Mouse (Mus musculus) MEL (cell line): Measurements from ENCODE around the gene Rassf3. TPM values are rescaled to one million over a fixed set of nuclear protein-coding genes. Genes with fewer than 3 reads are reported as not detected.

Experiments
- DNase-seq: peaks from one replicate; pipeline ENCODE4 v3.0.0; 2011; ENCODE audit warnings: low read depth, low spot score
- H3K27ac ChIP-seq: 2 replicates; pipeline ENCODE4 v1.5.1; 2012; ENCODE audit warnings: low read depth, mild to moderate bottlenecking, control low read depth, low read length, moderate library complexity; ENCODE audit not compliant: control insufficient read depth
- H3K27me3 ChIP-seq, 2 experiments: fragments of 150-350 bp in 1 of 2; sonication (generic) in 1 of 2; 2 replicates each; pipeline ENCODE4 v1.6.1; 2012; ENCODE audit warnings: low read length in 2 of 2, mild to moderate bottlenecking in 2 of 2, improper control_type of control experiment in 1 of 2, moderate library complexity in 1 of 2; ENCODE audit not compliant: insufficient read depth in 2 of 2, control insufficient read depth in 1 of 2
- H3K36me3 ChIP-seq, 2 experiments: 2 replicates each; pipeline ENCODE4 v1.6.1; 2012 to 2014; ENCODE audit warnings: low read length in 2 of 2, improper control_type of control experiment in 1 of 2, inconsistent platforms in 1 of 2, mild to moderate bottlenecking in 1 of 2; ENCODE audit not compliant: insufficient read depth in 2 of 2, control insufficient read depth in 1 of 2
- H3K4me1 ChIP-seq, 2 experiments: fragments of 150-350 bp in 1 of 2; sonication (generic) in 1 of 2; 2 replicates each; pipeline ENCODE4 v1.6.1; 2012; ENCODE audit warnings: low read length in 2 of 2, improper control_type of control experiment in 1 of 2, mild to moderate bottlenecking in 1 of 2; ENCODE audit not compliant: insufficient read depth in 2 of 2, control insufficient read depth in 1 of 2
- H3K4me3 ChIP-seq, 2 experiments: fragments of 150-350 bp in 1 of 2; sonication (generic) in 1 of 2; 2 replicates each; pipeline ENCODE4 v1.5.1; 2012; ENCODE audit warnings: low read depth in 2 of 2, low read length in 2 of 2, mild to moderate bottlenecking in 2 of 2, moderate library complexity in 2 of 2, control low read depth in 1 of 2, improper control_type of control experiment in 1 of 2; ENCODE audit not compliant: control insufficient read depth in 1 of 2, insufficient read depth in 1 of 2
- H3K79me2 ChIP-seq: 2 replicates; pipeline ENCODE4 v1.6.1; 2012; ENCODE audit warnings: mild to moderate bottlenecking, low read length, moderate library complexity; ENCODE audit not compliant: control insufficient read depth, poor library complexity, insufficient read depth
- H3K9ac ChIP-seq: 2 replicates; pipeline ENCODE4 v1.6.1; 2012; ENCODE audit warnings: low read depth, mild to moderate bottlenecking, control low read depth, low read length, moderate library complexity; ENCODE audit not compliant: control insufficient read depth, poor library complexity, severe bottlenecking
- H3K9me3 ChIP-seq: fragments of 150-350 bp; sonication (generic); replicated peaks from 2 replicates; pipeline ENCODE4 v1.6.1; 2012; ENCODE audit warnings: mild to moderate bottlenecking, low read length, improper control_type of control experiment, moderate library complexity; ENCODE audit not compliant: insufficient read depth
- CHD2 ChIP-seq: IDR thresholded peaks from 2 replicates; pipeline ENCODE4 v1.6.1; 2011; ENCODE audit warnings: low read length, improper control_type of control experiment
- E2F4 ChIP-seq: IDR thresholded peaks from 2 replicates; pipeline ENCODE4 v1.6.1; 2011; ENCODE audit warnings: low read depth, low read length, improper control_type of control experiment, borderline replicate concordance
- ELF1 ChIP-seq: IDR thresholded peaks from 2 replicates; pipeline ENCODE4 v1.6.1; 2014; ENCODE audit warnings: low read depth, mild to moderate bottlenecking, inconsistent platforms, low read length, improper control_type of control experiment, moderate library complexity
- EP300 ChIP-seq, 2 experiments: IDR thresholded peaks; 2 replicates each; pipeline ENCODE4 v1.6.1; 2011; ENCODE audit warnings: improper control_type of control experiment in 2 of 2, low read length in 2 of 2, low read depth in 1 of 2, mild to moderate bottlenecking in 1 of 2
- ETS1 ChIP-seq: IDR thresholded peaks from 2 replicates; pipeline ENCODE4 v1.6.1; 2012; ENCODE audit warnings: low read depth, mild to moderate bottlenecking, inconsistent platforms, low read length, improper control_type of control experiment, moderate library complexity
- GATA1 ChIP-seq: IDR thresholded peaks from 2 replicates; pipeline ENCODE4 v1.6.1; 2011; ENCODE audit warnings: low read depth, low read length, improper control_type of control experiment
- HCFC1 ChIP-seq: IDR thresholded peaks from 2 replicates; pipeline ENCODE4 v1.6.1; 2012; ENCODE audit warnings: low read depth, mild to moderate bottlenecking, inconsistent platforms, low read length, improper control_type of control experiment, moderate library complexity
- MAFK ChIP-seq: IDR thresholded peaks from 2 replicates; pipeline ENCODE4 v1.6.1; 2011; ENCODE audit warnings: low read depth, mild to moderate bottlenecking, low read length, improper control_type of control experiment, borderline replicate concordance
- MAX ChIP-seq: IDR thresholded peaks from 2 replicates; pipeline ENCODE4 v1.6.1; 2011; ENCODE audit warnings: low read length, improper control_type of control experiment
- MEF2A ChIP-seq: IDR thresholded peaks from 2 replicates; pipeline ENCODE4 v1.6.1; 2014; ENCODE audit warnings: low read depth, mild to moderate bottlenecking, inconsistent platforms, low read length, improper control_type of control experiment; ENCODE audit not compliant: poor library complexity, insufficient replicate concordance, severe bottlenecking; ENCODE audit errors: extremely low read depth
- MXI1 ChIP-seq: IDR thresholded peaks from 2 replicates; pipeline ENCODE4 v1.6.1; 2011; ENCODE audit warnings: mild to moderate bottlenecking, low read depth, low read length, improper control_type of control experiment
- NRF1 ChIP-seq: IDR thresholded peaks from 2 replicates; pipeline ENCODE4 v1.6.1; 2014; ENCODE audit warnings: low read depth, mild to moderate bottlenecking, inconsistent platforms, low read length, improper control_type of control experiment, moderate library complexity; ENCODE audit not compliant: poor library complexity, insufficient read depth, severe bottlenecking
- POLR2A ChIP-seq, 2 experiments: IDR thresholded peaks; 2 replicates each; pipeline ENCODE4 v1.6.1; 2011 to 2012; ENCODE audit warnings: low read length in 2 of 2, mild to moderate bottlenecking in 2 of 2, control low read depth in 1 of 2, improper control_type of control experiment in 1 of 2, low read depth in 1 of 2, moderate library complexity in 1 of 2; ENCODE audit not compliant: control insufficient read depth in 1 of 2, insufficient read depth in 1 of 2, poor library complexity in 1 of 2
- RAD21 ChIP-seq: IDR thresholded peaks from 2 replicates; pipeline ENCODE4 v1.6.1; 2011; ENCODE audit warnings: mild to moderate bottlenecking, low read depth, low read length, improper control_type of control experiment
- RCOR1 ChIP-seq: IDR thresholded peaks from 2 replicates; pipeline ENCODE4 v1.6.1; 2012; ENCODE audit warnings: low read depth, mild to moderate bottlenecking, inconsistent platforms, low read length, improper control_type of control experiment
- SIN3A ChIP-seq: IDR thresholded peaks from 2 replicates; pipeline ENCODE4 v1.6.1; 2012; ENCODE audit warnings: low read length, improper control_type of control experiment, inconsistent platforms
- SMC3 ChIP-seq: IDR thresholded peaks from 2 replicates; pipeline ENCODE4 v1.6.1; 2011; ENCODE audit warnings: low read depth, low read length, improper control_type of control experiment
- TAL1 ChIP-seq: IDR thresholded peaks from 2 replicates; pipeline ENCODE4 v1.6.1; 2012; ENCODE audit warnings: mild to moderate bottlenecking, inconsistent platforms, low read length, moderate library complexity, mixed read lengths
- UBTF ChIP-seq: IDR thresholded peaks from 2 replicates; pipeline ENCODE4 v1.6.1; 2012; ENCODE audit warnings: low read depth, mild to moderate bottlenecking, inconsistent platforms, low read length, improper control_type of control experiment, moderate library complexity, borderline replicate concordance; ENCODE audit not compliant: insufficient read depth
- ZC3H11A ChIP-seq: IDR thresholded peaks from 2 replicates; pipeline ENCODE4 v1.6.1; 2012; ENCODE audit warnings: low read depth, mild to moderate bottlenecking, inconsistent platforms, low read length, improper control_type of control experiment
- ZKSCAN1 ChIP-seq: IDR thresholded peaks from 2 replicates; pipeline ENCODE4 v1.6.1; 2012; ENCODE audit warnings: low read depth, mild to moderate bottlenecking, inconsistent platforms, low read length, improper control_type of control experiment, moderate library complexity
- ZMIZ1 ChIP-seq: IDR thresholded peaks from 2 replicates; pipeline ENCODE4 v1.6.1; 2012; ENCODE audit warnings: low read depth, mild to moderate bottlenecking, inconsistent platforms, low read length, improper control_type of control experiment, moderate library complexity
- polyA plus RNA-seq, 2 experiments: library from polyadenylated mRNA; stranded (reverse) in 1 of 2; unstranded in 1 of 2; fragments of >175 nt in 1 of 2; fragments of >200 nt in 1 of 2; gene quantifications; 2 replicates each; pipeline versions ENCODE4 v1.2.1 to v1.2.4; 2012; ENCODE audit warnings: low replicate concordance in 2 of 2, low read depth in 1 of 2; ENCODE audit not compliant: insufficient read length in 2 of 2, insufficient read depth in 1 of 2, missing spikeins in 1 of 2
- total RNA-seq: library from RNA; depleted of rRNA; stranded (reverse); fragments of 300-350 nt; gene quantifications from 2 replicates; pipeline ENCODE4 v1.2.3, GENCODE M21; 2012

Rassf3 gene
- total and polyA plus RNA-seq, 3 experiments, result 9.2 to 15.8 TPM; not detected in 1

GRCm38 (mm10) chr10:121461404-121462161 is 14.6 kb downstream of the Rassf3 start:
- TF ChIP-seq RAD21, result no peak
- TF ChIP-seq ZKSCAN1, result no peak
- no peak for TF ChIP-seq MXI1
- TF ChIP-seq SMC3, result no peak
- no peak for TF ChIP-seq CHD2
- TF ChIP-seq GATA1, result no peak
- no peak for TF ChIP-seq NRF1
- TF ChIP-seq POLR2A (IDR thresholded peaks at IDR 0.05; ENCODE audit: control insufficient read depth in 1 of 2, insufficient read depth in 1 of 2, low read depth in 1 of 2, low read length in 2 of 2, poor library complexity in 1 of 2), result no peak
- no peak for TF ChIP-seq MEF2A
- no peak for TF ChIP-seq ELF1
- no peak for TF ChIP-seq MAX
- TF ChIP-seq E2F4, result no peak
- TF ChIP-seq, all 39 proteins: peak for 0
- no peaks in the 10 kb centered on the region; a peak in 1 of 4 replicates for H3K36me3 ChIP-seq
- no peak overlapping the region for H3K4me3 ChIP-seq
- no peak for DNase-seq
- no peak overlapping the region for H3K27ac ChIP-seq
- H3K4me1 ChIP-seq, result no peaks in the 10 kb centered on the region
- H3K27me3 ChIP-seq, result no peaks in the 10 kb centered on the region
- peaks cover 6% of the 10 kb centered on the region; the same call in 1 of the 2 replicates for H3K79me2 ChIP-seq
- no peak overlapping the region for H3K9ac ChIP-seq
- H3K9me3 ChIP-seq, result no peaks in the 10 kb centered on the region

GRCm38 (mm10) chr10:121459124-121459853 is 16.9 kb downstream of the Rassf3 start:
- H3K9ac ChIP-seq, result no peak overlapping the region
- H3K4me3 ChIP-seq, result no peak overlapping the region
- TF ChIP-seq GATA1, result no peak
- TF ChIP-seq UBTF, result no peak
- no peak for TF ChIP-seq TAL1
- TF ChIP-seq ZMIZ1, result no peak
- TF ChIP-seq ZC3H11A, result no peak
- no peak for TF ChIP-seq HCFC1
- no peak for TF ChIP-seq SMC3
- TF ChIP-seq MAFK, result no peak
- no peak for TF ChIP-seq RCOR1
- TF ChIP-seq EP300 (IDR thresholded peaks at IDR 0.05; ENCODE audit: low read depth in 1 of 2, low read length in 2 of 2), result no peak
- no peak for TF ChIP-seq SIN3A
- TF ChIP-seq ETS1, result no peak
- no peak for TF ChIP-seq POLR2A (IDR thresholded peaks at IDR 0.05; ENCODE audit: control insufficient read depth in 1 of 2, insufficient read depth in 1 of 2, low read depth in 1 of 2, low read length in 2 of 2, poor library complexity in 1 of 2)
- no peak for TF ChIP-seq ZKSCAN1
- DNase-seq, result no peak
- no peak overlapping the region for H3K27ac ChIP-seq
- H3K9me3 ChIP-seq, result no peaks in the 10 kb centered on the region
- H3K4me1 ChIP-seq, result peaks cover 0 to 14% of the 10 kb centered on the region in 2 experiments; a peak in 3 of 4 replicates
- H3K79me2 ChIP-seq, result peaks cover 8% of the 10 kb centered on the region; the same call in 1 of the 2 replicates
- H3K27me3 ChIP-seq, result no peaks in the 10 kb centered on the region
- peaks cover 0 to 10% of the 10 kb centered on the region in 2 experiments; a peak in 3 of 4 replicates for H3K36me3 ChIP-seq
